22 mouse cellular contexts compared by ENCODE assay signal in genomic region chr5:130088612-130089011, GRCm38 (mm10). TPM values are rescaled to one million over a fixed set of nuclear protein-coding genes. Genes with fewer than 3 reads are reported as not detected.
A peak's percentile ranks its signal among the peaks of the same experiment; 100 is the strongest.
DNase-seq lines count a peak whose midpoint lies in the region; ATAC-seq and TF ChIP-seq lines count a peak whose summit lies in the region.
"Had no signal": no experiment of that assay in that cellular context is flagged by ENCODE, and none has a peak within 500 bp of the region (broad histone marks: within the 10 kb centered on the region; RNA-seq: fewer than 3 reads in every experiment).

No protein-coding gene starts in this region.

- H3K27ac ChIP-seq in layer of hippocampus, adult 2 months = peak overlapping the region; percentile 85
- no peak overlapping the region for H3K27ac ChIP-seq in MEL (ENCODE audit: control insufficient read depth, low read depth, low read length)
- H3K27ac ChIP-seq: embryonic facial prominence, embryonic 15.5 days; forebrain, embryonic 12.5 days; heart, embryonic 13.5 days; hindbrain, embryonic 15.5 days had no signal

- TF ChIP-seq EP300 in MEL (IDR thresholded peaks at IDR 0.05; ENCODE audit: low read depth in 1 of 2, low read length in 2 of 2) = no peak

- 0 out of 2 replicates have a peak, but pooled peaks have one; percentile 34 for ATAC-seq in megakaryocyte-erythroid progenitor cell, adult 5-6 weeks (replicated peaks; ENCODE audit: low FRiP score, low TSS enrichment, poor library complexity, severe bottlenecking)
- ATAC-seq: activated CD4-positive, CD25-positive, alpha-beta regulatory T cell, adult 4 months; forebrain, postnatal 0 days had no signal

- TF ChIP-seq RAD21 in MEL (IDR thresholded peaks at IDR 0.05; ENCODE audit: low read depth, low read length) = no peak

- no peak for TF ChIP-seq POLR2A in MEL (IDR thresholded peaks at IDR 0.05; ENCODE audit: control insufficient read depth in 1 of 2, insufficient read depth in 1 of 2, low read depth in 1 of 2, low read length in 2 of 2, poor library complexity in 1 of 2)

- H3K4me3 ChIP-seq in layer of hippocampus, adult 2 months = no peak overlapping the region
- H3K4me3 ChIP-seq in MEL (ENCODE audit: control insufficient read depth in 1 of 2, insufficient read depth in 1 of 2, low read depth in 2 of 2, low read length in 2 of 2) = no peak overlapping the region
- H3K4me3 ChIP-seq: embryonic facial prominence, embryonic 15.5 days; forebrain, embryonic 12.5 days; heart, embryonic 13.5 days; hindbrain, embryonic 15.5 days had no signal

- no peak for TF ChIP-seq CTCF in layer of hippocampus, adult 2 months (conservative IDR thresholded peaks at IDR 0.05)
- TF ChIP-seq CTCF in MEL (IDR thresholded peaks at IDR 0.05 in 2 of 3, conservative IDR thresholded peaks at IDR 0.05 in 1 of 3; ENCODE audit: control insufficient read depth in 1 of 3, insufficient read depth in 1 of 3, low read depth in 2 of 3, low read length in 3 of 3, poor library complexity in 1 of 3, severe bottlenecking in 1 of 3) = no peak

- no peaks in the 10 kb centered on the region for H3K27me3 ChIP-seq in MEL (ENCODE audit: control insufficient read depth in 1 of 2, insufficient read depth in 2 of 2, low read length in 2 of 2)
- H3K27me3 ChIP-seq: embryonic facial prominence, embryonic 15.5 days; forebrain, embryonic 12.5 days; heart, embryonic 13.5 days; hindbrain, embryonic 15.5 days; Patski had no signal

- no peak overlapping the region for H3K9ac ChIP-seq in MEL (ENCODE audit: control insufficient read depth, low read depth, low read length, poor library complexity, severe bottlenecking)
- H3K9ac ChIP-seq: embryonic facial prominence, embryonic 15.5 days; forebrain, embryonic 12.5 days; forebrain, postnatal 0 days; heart, embryonic 13.5 days; hindbrain, embryonic 15.5 days had no signal

- no peaks in the 10 kb centered on the region; the same call in 1 of the 2 replicates for H3K79me2 ChIP-seq in MEL (ENCODE audit: control insufficient read depth, insufficient read depth, low read length, poor library complexity)

- DNase-seq in layer of hippocampus, adult 2 months (ENCODE audit: low spot score in 2 of 2) = no peak
- DNase-seq in layer of hippocampus, adult 9-10 months (ENCODE audit: low spot score) = no peak
- DNase-seq in MEL (ENCODE audit: low read depth, low spot score) = no peak
- DNase-seq in kidney, adult 8-10 months = no peak
- DNase-seq in thymus, postnatal 25 days = no peak
- no peak for DNase-seq in right cerebral cortex, postnatal 25 days
- DNase-seq: adrenal gland, postnatal 36 days; cerebellum, adult 11 months; cerebellum, adult 8-10 months; cerebellum, postnatal 14 days; embryo, embryonic 11 days; forebrain, postnatal 0 days; gastrocnemius, postnatal 36 days; heart, postnatal 36 days had no signal

- no peaks in the 10 kb centered on the region for H3K9me3 ChIP-seq in MEL (replicated peaks; ENCODE audit: insufficient read depth, low read length)
- H3K9me3 ChIP-seq: embryonic facial prominence, embryonic 15.5 days; forebrain, embryonic 12.5 days; G1E; heart, embryonic 13.5 days; hindbrain, embryonic 15.5 days had no signal

- H3K4me1 ChIP-seq in MEL (ENCODE audit: control insufficient read depth in 1 of 2, insufficient read depth in 2 of 2, low read length in 2 of 2) = peaks cover 2 to 44% of the 10 kb centered on the region in 2 experiments; a peak in 3 of 4 replicates
- H3K4me1 ChIP-seq: forebrain, embryonic 12.5 days; hindbrain, embryonic 15.5 days had no signal

- H3K36me3 ChIP-seq in MEL (ENCODE audit: control insufficient read depth in 1 of 2, insufficient read depth in 2 of 2, low read length in 2 of 2) = peaks cover 0 to 27% of the 10 kb centered on the region in 2 experiments; a peak in 2 of 4 replicates
- H3K36me3 ChIP-seq: G1E; hindbrain, embryonic 15.5 days had no signal

TF ChIP-seq in MEL, 35 proteins besides CTCF, POLR2A, EP300 and RAD21:
- no peak for TF ChIP-seq MYC (IDR thresholded peaks at IDR 0.05; ENCODE audit: low read depth, low read length)
- 0 out of 2 replicates have a peak, but pooled peaks have one; percentile 20 for TF ChIP-seq ZNF384 (IDR thresholded peaks at IDR 0.05; ENCODE audit: low read depth, low read length)

RNA-seq across cellular contexts. Expression of gene Tpst1, which starts 15.5 kb away (rescaled TPM):
- 10 to 100 TPM; 48.7 to 49.1 TPM for total RNA-seq in layer of hippocampus, adult 2 months (2021)
- 27.9 and 31.7 TPM in 2 replicates for total RNA-seq in MEL (2012; rRNA removed)
- 10 to 100 TPM in 1 of 2 experiments, not detected in 1; 32.3 TPM for polyA plus RNA-seq in MEL (2012; ENCODE audit: insufficient read depth in 1 of 2, insufficient read length in 2 of 2, low read depth in 1 of 2, low replicate concordance in 2 of 2, missing spikeins in 1 of 2)
- total RNA-seq in megakaryocyte-erythroid progenitor cell, adult 5-6 weeks (2014; fragmentation: Nextera tagmentation) = 12.1 and 17.6 TPM in 2 replicates
- total RNA-seq in megakaryocyte-erythroid progenitor cell, adult 5-6 weeks (2017) = 4.8 and 7.9 TPM in 2 replicates
- polyA plus RNA-seq: G1E had no signal

RNA-seq across cellular contexts. Expression of gene Kctd7, which starts 56.0 kb away (rescaled TPM):
- 10 to 100 TPM; 10.3 to 12.8 TPM for total RNA-seq in layer of hippocampus, adult 2 months (2021)
- 6.4 and 7.0 TPM in 2 replicates for total RNA-seq in MEL (2012; rRNA removed)
- 1 to 10 TPM in 1 of 2 experiments, not detected in 1; 5.8 TPM for polyA plus RNA-seq in MEL (2012; ENCODE audit: insufficient read depth in 1 of 2, insufficient read length in 2 of 2, low read depth in 1 of 2, low replicate concordance in 2 of 2, missing spikeins in 1 of 2)
- total RNA-seq in megakaryocyte-erythroid progenitor cell, adult 5-6 weeks (2014; fragmentation: Nextera tagmentation) = 5.0 and 12.8 TPM in 2 replicates
- total RNA-seq in megakaryocyte-erythroid progenitor cell, adult 5-6 weeks (2017) = 6.6 and 8.2 TPM in 2 replicates

RNA-seq across cellular contexts. Expression of gene Crcp, which starts 59.5 kb away (rescaled TPM):
- total RNA-seq in layer of hippocampus, adult 2 months (2021) = 10 to 100 TPM; 35.6 to 35.7 TPM
- 60.9 and 69.6 TPM in 2 replicates for total RNA-seq in MEL (2012; rRNA removed)
- polyA plus RNA-seq in MEL (2012; ENCODE audit: insufficient read depth in 1 of 2, insufficient read length in 2 of 2, low read depth in 1 of 2, low replicate concordance in 2 of 2, missing spikeins in 1 of 2) = 10 to 100 TPM in 1 of 2 experiments, not detected in 1; 56.2 TPM
- 33.3 and 58.9 TPM in 2 replicates for total RNA-seq in megakaryocyte-erythroid progenitor cell, adult 5-6 weeks (2014; fragmentation: Nextera tagmentation)
- 43.5 and 120 TPM in 2 replicates for total RNA-seq in megakaryocyte-erythroid progenitor cell, adult 5-6 weeks (2017)

RNA-seq across cellular contexts. Expression of gene Asl, which starts 59.6 kb away (rescaled TPM):
- 10 to 100 TPM; 18.2 to 27.3 TPM for total RNA-seq in layer of hippocampus, adult 2 months (2021)
- total RNA-seq in MEL (2012; rRNA removed) = 15.8 and 17.3 TPM in 2 replicates
- polyA plus RNA-seq in MEL (2012; ENCODE audit: insufficient read depth in 1 of 2, insufficient read length in 2 of 2, low read depth in 1 of 2, low replicate concordance in 2 of 2, missing spikeins in 1 of 2) = 10 to 100 TPM in 1 of 2 experiments, not detected in 1; 26.7 TPM
- total RNA-seq in megakaryocyte-erythroid progenitor cell, adult 5-6 weeks (2014; fragmentation: Nextera tagmentation) = 13.7 and 19.9 TPM in 2 replicates
- total RNA-seq in megakaryocyte-erythroid progenitor cell, adult 5-6 weeks (2017) = 14.0 and 18.3 TPM in 2 replicates
